Mouse (Mus musculus) Muller cell, postnatal 12 days (primary cell): Measurements from ENCODE around the gene Phactr1.
A peak's percentile ranks its signal among the peaks of the same experiment; 100 is the strongest.

ENCODE experiments used
- DNase-seq: peaks from one replicate; pipeline ENCODE4 v3.0.0-alpha.2; 2015; ENCODE audit errors: inconsistent ontology term

Phactr1 gene

DNA sequence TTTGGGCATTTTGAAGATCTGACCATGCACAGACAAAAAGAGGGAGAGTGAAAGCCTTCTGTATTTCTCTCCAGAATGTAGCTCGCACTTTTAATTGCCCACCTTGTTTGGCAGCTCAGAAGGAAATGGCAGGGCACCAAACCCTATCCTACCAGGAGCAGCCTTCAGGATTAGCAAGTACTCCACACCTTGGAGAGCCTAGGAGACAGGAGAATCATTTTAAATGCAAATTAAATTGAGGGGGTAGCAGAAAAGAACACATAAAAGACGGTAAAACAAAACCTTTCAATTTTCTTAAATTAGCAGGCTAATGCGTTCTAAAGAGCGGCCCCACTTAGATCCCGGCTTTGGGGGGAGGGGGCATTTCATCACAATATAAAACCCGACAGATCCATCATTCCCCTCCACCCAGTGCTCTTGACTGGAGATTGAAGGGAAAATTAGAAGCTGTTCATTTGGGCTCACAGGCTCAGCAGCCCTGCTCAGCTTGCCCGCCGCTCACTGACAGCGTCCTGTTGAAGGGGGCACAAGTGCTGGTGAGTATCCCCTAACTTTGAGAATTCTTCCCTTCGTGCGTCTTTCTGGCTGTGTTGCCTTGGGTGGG lies at the start of gene Phactr1:
Gene Phactr1, plus strand, starts transcription at position 233 of the 604 bp plus-strand sequence.
- DNase-seq = no peak

GRCm38 (mm10) chr13:42634908-42635307 lies 45.5 kb upstream of the Phactr1 start:
- no peak for DNase-seq

DNA sequence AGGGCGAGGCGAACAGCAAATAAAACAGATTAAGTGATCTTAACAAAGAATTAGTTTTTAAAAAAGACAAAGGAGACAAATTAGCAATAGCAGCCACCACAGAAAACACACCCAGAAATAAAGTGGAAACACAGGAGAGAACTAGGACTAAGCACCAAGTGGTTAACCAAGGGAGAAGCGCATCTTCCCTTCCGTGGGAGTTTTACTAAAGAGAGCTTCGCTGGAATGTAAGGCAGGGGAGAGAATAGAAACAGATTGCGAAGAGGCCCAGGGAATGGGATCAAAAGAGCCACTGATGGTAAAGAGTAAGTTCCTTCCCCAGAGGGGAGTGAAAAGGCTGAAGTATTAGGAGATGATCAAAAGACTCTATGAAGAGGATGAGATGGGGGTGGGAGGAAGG lies 30.2 kb upstream of the Phactr1 start:
- no peak for DNase-seq

- peak; percentile 64 for DNase-seq
These were observed 23.6 kb upstream of the Phactr1 start for GRCm38 (mm10) chr13:42656643-42657315.

DNA sequence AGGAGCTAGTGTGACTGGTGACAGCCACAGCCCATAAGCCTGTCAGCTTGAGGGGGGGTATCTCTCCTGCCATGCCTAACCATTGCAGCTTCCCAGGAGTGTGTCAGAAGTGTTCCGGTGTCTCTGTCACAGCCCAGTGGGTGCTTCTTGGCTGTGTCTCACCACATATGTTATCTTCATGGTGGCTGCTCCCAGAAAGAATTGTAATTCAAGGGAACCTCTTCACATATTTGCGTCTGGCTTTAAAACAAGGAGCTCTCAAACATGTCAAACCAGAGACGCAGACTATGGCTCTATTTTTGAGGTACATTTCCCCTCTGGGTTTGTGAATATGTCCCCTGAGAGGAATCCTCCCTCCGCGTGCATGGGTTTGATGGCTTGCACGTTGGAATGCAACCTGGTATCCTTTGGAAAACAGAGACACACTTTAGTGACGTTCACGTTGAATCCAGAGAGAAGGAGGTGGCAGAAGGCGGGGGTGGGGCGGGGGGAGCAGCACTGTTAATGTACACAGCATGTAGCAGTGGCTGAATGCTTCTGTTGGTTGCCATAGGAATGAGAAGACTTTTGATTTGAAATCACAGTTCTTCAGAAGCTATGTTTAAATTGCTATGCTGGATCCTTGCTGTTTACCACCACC lies 8.7 kb upstream of the Phactr1 start:
- no peak for DNase-seq

GRCm38 (mm10) chr13:42681299-42681698 lies 876 bp downstream of the Phactr1 start:
- no peak for DNase-seq

GRCm38 (mm10) chr13:42684181-42684580 lies 3.8 kb downstream of the Phactr1 start:
- no peak for DNase-seq

GRCm38 (mm10) chr13:42692233-42692632 lies 11.8 kb downstream of the Phactr1 start:
- DNase-seq = no peak

DNA sequence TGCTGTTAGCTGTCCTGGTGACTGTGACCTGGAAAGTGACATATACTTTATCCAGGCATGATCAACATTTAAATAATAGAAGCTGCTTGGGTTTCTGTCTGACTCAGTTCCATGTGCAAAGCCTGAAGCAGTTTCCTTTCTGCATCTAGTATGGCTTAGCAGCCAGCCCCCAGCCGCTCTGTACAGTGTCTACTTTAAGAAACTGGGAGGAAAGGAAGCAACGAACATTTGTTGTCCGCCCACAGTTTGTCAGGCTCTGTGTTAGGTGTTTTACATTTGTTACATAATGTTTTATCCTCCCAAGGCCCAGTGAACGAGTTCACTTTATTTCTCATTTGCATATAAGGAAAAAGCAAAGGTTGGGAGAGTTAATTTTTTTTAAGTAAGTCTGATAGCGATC lies 16.2 kb downstream of the Phactr1 start:
- no peak for DNase-seq

DNA sequence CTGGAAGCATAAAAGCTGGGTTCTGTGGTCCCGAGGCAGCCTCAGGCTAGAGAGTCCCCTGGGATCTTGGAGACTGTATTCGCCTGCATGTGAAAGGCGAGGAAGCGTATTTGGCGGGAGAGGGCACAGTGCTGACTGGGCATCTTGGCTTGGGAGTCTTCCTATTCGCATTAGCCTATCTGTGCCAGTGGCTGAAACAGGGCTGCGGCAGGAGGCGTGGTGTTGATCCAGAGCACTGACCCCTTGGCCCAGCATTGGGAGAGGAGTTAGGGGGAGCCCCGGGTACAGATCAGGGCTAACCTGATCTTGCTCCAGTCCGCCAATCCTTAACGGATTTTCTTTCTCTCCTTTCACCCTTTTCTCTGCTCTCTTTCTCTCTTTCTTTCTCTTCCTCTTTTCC lies 28.7 kb downstream of the Phactr1 start:
- no peak for DNase-seq

GRCm38 (mm10) chr13:42709611-42710331 lies 29.3 kb downstream of the Phactr1 start:
- DNase-seq = peak; percentile 26

- DNase-seq = peak; percentile 31
These were observed 31.1 kb downstream of the Phactr1 start for GRCm38 (mm10) chr13:42711510-42711909.

GRCm38 (mm10) chr13:42719401-42719800 lies 39.0 kb downstream of the Phactr1 start:
- no peak for DNase-seq

- no peak for DNase-seq
These were observed 39.7 kb downstream of the Phactr1 start for GRCm38 (mm10) chr13:42720135-42720534.

GRCm38 (mm10) chr13:42720648-42721047 lies 40.2 kb downstream of the Phactr1 start:
- DNase-seq = no peak

DNA sequence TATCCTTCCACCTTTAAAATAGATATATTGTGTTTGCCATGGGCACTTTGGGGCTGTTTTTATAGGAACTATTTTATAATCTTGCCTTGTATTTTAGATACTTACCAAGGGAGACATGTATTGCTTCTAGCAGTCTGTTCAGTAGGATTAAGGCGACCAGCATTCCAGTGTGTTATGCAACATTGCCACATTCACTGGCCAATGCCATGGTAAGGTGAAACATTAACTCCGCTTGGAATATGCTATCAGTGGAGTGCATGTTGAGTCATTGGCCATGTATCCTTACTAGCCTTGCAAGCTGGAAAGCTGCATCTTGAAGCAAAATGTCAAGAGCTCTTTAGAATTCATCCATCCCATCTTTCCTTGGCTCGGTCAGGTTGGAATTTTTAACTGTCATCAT lies 43.6 kb downstream of the Phactr1 start:
- no peak for DNase-seq

- peak; percentile 31 for DNase-seq
These were observed 45.3 kb downstream of the Phactr1 start for GRCm38 (mm10) chr13:42725709-42726231.

DNA sequence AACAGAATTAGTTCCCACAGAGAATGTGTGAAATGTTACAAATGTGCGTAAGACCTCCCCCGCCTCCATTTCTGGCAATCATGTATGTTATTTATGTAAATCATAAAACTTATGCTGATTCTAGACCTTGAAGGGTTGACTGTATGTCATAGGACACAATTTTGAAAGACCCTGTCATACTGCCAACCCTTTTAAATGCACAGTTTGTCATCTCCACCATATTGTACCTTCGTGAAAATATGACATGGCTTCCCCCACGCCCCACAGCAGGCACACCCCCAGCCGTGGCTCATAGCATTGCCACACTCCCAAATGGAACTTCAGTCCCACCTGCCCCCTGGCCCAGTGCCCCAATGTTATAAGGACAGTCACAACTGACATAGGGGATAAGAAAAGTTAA lies 57.1 kb downstream of the Phactr1 start:
- DNase-seq = no peak

GRCm38 (mm10) chr13:42738152-42738551 lies 57.7 kb downstream of the Phactr1 start:
- DNase-seq = no peak

DNA sequence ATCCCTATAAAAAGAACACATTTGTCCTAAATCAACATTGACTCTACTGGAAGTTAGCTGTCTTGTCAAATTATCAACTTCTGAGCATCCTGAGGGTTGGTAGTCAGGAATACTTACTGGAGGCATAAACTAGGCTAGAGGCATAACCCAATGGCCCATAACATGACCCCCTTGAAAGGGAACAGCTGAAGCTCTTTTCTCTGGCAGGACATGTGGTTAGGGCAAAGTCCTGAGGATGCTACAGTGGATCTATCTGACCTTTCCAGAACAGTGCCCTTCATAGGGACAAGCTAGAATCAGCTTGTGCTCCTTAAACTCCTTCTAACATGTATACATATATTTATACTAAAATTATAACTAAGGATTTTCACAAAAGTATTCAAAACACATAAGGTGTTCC lies 61.8 kb downstream of the Phactr1 start:
- DNase-seq = no peak

- DNase-seq = no peak
These were observed 64.0 kb downstream of the Phactr1 start for GRCm38 (mm10) chr13:42744467-42744866.
